Mouse (Mus musculus) midbrain, embryonic 14.5 days (tissue): ENCODE results near the gene Podxl2. TPM values are rescaled to one million over a fixed set of nuclear protein-coding genes. Genes with fewer than 3 reads are reported as not detected.

Experiments used
- ATAC-seq: fragments of 200-750 bp; cut with Nextera tagmentation; 2 replicates; pipeline ENCODE4 v1.8.0; 2017; ENCODE audit warnings: moderate number of reproducible peaks, moderate library complexity; ENCODE audit not compliant: low FRiP score, low TSS enrichment
- DNase-seq: peaks from one replicate; pipeline ENCODE4 v3.0.0-alpha.2; 2015
- H3K27ac ChIP-seq: fragments of 300-500 bp; sonication (generic); replicated peaks from 2 replicates; pipeline ENCODE4 v1.5.1; 2014; ENCODE audit warnings: mild to moderate bottlenecking, low read depth, low read length, moderate library complexity
- H3K27me3 ChIP-seq: fragments of 300-500 bp; sonication (generic); 2 replicates; pipeline ENCODE4 v1.6.1; 2014; ENCODE audit warnings: low read length, control low read depth, mixed read lengths; ENCODE audit not compliant: control insufficient read depth, insufficient read depth
- H3K36me3 ChIP-seq: fragments of 300-500 bp; sonication (generic); 2 replicates; pipeline ENCODE4 v1.6.1; 2014; ENCODE audit warnings: low read length, control low read depth; ENCODE audit not compliant: control insufficient read depth, insufficient read depth
- H3K4me1 ChIP-seq: fragments of 300-500 bp; sonication (generic); 2 replicates; pipeline ENCODE4 v1.6.1; 2014; ENCODE audit warnings: mild to moderate bottlenecking, antibody characterized with exemption, low read length, control low read depth; ENCODE audit not compliant: control insufficient read depth, insufficient read depth
- H3K4me2 ChIP-seq: fragments of 300-500 bp; sonication (generic); 2 replicates; pipeline ENCODE4 v1.6.1; 2014; ENCODE audit warnings: mild to moderate bottlenecking, low read length, moderate library complexity
- H3K4me3 ChIP-seq: fragments of 300-500 bp; sonication (generic); replicated peaks from 2 replicates; pipeline ENCODE4 v1.5.1; 2014; ENCODE audit warnings: low read depth, low read length
- H3K9ac ChIP-seq: fragments of 300-500 bp; sonication (generic); replicated peaks from 2 replicates; pipeline ENCODE4 v1.6.1; 2014; ENCODE audit warnings: mild to moderate bottlenecking, low read length, moderate library complexity
- H3K9me3 ChIP-seq: fragments of 300-500 bp; sonication (generic); 2 replicates; pipeline ENCODE4 v1.6.1; 2016; ENCODE audit warnings: low read length, control low read depth, mixed read lengths; ENCODE audit not compliant: control insufficient read depth
- WGBS: fragments of 180-500 bp; shearing (Covaris S2); extraction: QIAGEN DNeasy Blood & Tissue Kit; methylation state at CpG from one replicate; pipeline ENCODE4 v1.1.7; 2014; 5-methylcytosine and 5-hydroxymethylcytosine counted together
- polyA plus RNA-seq: library from polyadenylated mRNA; unstranded; fragments of >200 nt; fragmentation: Nextera tagmentation; extraction: Ambion mirVana; gene quantifications from 2 replicates; pipeline ENCODE4 v1.2.1, GENCODE M21; 2014

The Podxl2 gene
- polyA plus RNA-seq, 1 experiment from 2014 or later = 525 TPM

- no peaks in the 10 kb centered on the region for H3K9me3 ChIP-seq
- H3K4me3 ChIP-seq = no peak overlapping the region
- no peak for ATAC-seq
- WGBS = 22% methylated on average over 16 of the region's 16 CpGs
- no peak overlapping the region for H3K27ac ChIP-seq
- H3K27me3 ChIP-seq = no peaks in the 10 kb centered on the region
- peak; percentile 86 for DNase-seq
- peaks cover 16% of the 10 kb centered on the region for H3K4me1 ChIP-seq
- peaks cover 22% of the 10 kb centered on the region for H3K36me3 ChIP-seq
- H3K4me2 ChIP-seq = peak overlapping the region; percentile 33
- no peak overlapping the region for H3K9ac ChIP-seq
Observed at GRCm38 (mm10) chr6:88906369-88907108, 31.7 kb upstream of the Podxl2 start.

DNA sequence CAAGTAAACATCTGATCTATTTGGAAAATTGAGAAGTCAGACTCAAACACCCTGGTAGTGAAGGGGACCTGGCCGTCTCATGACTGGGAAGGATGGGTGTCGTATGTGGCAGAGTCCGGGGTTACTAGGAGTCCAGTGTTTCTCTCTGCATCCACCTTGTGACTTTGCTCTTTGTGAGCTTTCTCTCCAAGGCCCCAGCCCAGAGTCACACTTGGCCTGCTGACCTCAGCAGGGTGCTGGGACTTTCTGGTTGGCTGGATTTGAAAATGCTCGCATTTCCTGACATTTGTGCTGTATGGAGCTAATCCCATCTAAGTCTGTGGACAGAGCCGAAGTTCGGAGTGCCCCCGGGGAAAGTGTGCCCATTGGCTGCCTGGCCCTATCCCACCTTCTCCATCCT lies 30.2 kb upstream of the Podxl2 start:
- WGBS = 71% methylated on average over 7 of the region's 7 CpGs
- Histone ChIP-seq H3K27ac (no peak overlapping the region), H3K4me3 (no peak overlapping the region), H3K4me1 (peaks cover 20% of the 10 kb centered on the region), H3K9me3 (no peaks in the 10 kb centered on the region), H3K27me3 (no peaks in the 10 kb centered on the region), H3K4me2 (no peak overlapping the region), H3K9ac (no peak overlapping the region), H3K36me3 (peaks cover 9% of the 10 kb centered on the region)
- DNase-seq = no peak
- no peak for ATAC-seq

DNA sequence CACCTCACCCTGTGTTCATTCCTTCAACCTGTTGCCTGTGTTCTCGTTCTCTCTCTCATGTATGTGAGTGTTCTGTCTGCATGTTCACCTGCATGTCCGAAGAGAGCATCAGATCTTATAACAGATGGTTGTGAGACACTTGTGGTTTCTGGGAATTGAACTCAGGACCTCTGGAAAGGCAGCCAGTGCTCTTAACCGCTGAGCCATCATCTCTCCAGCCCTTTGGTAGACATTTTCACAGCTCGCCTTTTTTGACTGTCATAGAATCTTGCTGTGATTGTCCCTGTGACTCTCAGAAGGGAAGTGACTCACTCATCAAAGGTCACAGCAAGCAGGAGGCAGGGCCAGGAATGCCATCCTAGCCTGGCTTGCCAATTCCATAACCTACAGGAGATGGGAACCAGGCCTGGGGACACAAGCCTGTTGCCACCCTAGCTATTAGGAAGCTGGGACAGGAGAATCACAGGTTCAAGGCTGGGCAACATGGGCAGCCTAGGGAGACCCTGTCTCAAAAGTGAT lies 29.7 kb upstream of the Podxl2 start:
- DNase-seq (no peak), ATAC-seq (no peak)
- no peaks in the 10 kb centered on the region for H3K27me3 ChIP-seq
- no peak overlapping the region for H3K4me2 ChIP-seq
- no peak overlapping the region for H3K9ac ChIP-seq
- WGBS = 93% methylated on average over 4 of the region's 4 CpGs
- H3K4me3 ChIP-seq = no peak overlapping the region
- no peak overlapping the region for H3K27ac ChIP-seq
- no peaks in the 10 kb centered on the region for H3K9me3 ChIP-seq
- H3K36me3 ChIP-seq = peaks cover 4% of the 10 kb centered on the region; the same call in 1 of the 2 replicates
- peaks cover 20% of the 10 kb centered on the region for H3K4me1 ChIP-seq

- peak overlapping the region; percentile 95 for H3K4me2 ChIP-seq
- WGBS = 84% methylated on average over 5 of the region's 5 CpGs
Observed at GRCm38 (mm10) chr6:88903708-88904107, 28.9 kb upstream of the Podxl2 start.

DNA sequence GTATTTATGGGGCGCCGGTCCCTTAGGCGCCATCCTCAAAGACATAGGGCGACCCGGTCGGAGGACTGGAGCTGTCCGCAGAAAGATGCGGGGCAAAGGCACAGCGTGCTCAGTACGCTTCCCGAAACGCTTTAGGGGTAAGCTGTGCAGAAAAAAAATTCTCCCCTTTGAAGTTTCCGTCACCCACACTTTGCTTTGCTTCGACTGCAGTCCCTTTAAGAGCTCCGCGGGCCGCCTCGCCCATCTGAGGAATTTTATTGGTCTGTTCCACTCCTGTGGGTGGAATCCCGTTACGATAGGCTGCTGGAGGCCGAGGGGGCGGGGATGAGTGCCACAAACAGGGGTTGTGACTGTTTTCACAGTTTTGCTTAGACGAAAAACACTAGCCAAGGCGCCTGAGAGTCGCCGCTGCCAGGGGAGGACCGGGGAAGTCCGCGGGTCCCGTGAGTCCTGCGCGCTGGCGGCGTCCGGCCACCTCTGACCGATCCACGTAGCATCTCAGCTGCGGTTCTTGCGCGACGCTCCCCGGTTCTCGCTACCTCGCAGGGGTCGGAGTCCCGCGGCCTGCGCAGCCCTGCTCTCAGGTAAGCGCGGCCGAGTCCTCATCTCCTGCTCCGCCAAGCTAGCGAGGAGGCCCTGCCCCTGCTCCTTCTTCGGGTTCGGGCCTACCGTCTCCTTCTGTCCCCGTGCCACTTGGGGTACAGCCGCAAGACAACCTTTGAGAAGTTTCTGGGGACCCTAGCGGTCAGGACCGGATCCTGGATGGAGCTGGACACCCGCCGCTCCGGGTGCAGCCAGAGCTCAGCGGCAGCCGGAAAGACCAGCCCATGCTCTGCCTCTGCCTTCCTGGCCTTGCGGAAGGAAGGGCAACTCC lies 27.3 kb upstream of the Podxl2 start, which contains the start of gene Tpra1:
TSS of gene Tpra1 (plus strand) at position 305 of the 874 bp plus-strand sequence.
- Histone ChIP-seq H3K9me3 (no peaks in the 10 kb centered on the region), H3K36me3 (no peaks in the 10 kb centered on the region), H3K4me2 (peak within 1 kb of the TSS; percentile 95), H3K4me1 (peaks cover 24% of the 10 kb centered on the region), H3K4me3 (peak within 1 kb of the TSS; percentile 76), H3K27me3 (no peaks in the 10 kb centered on the region), H3K27ac (peak within 1 kb of the TSS; percentile 84), H3K9ac (peak within 1 kb of the TSS; percentile 83)
- WGBS = under 1% methylated on average over 66 of the region's 66 CpGs
- DNase-seq = peak; percentile 98
- ATAC-seq = peak; percentile 90

More at GRCm38 (mm10) chr6:88903708-88904107, 28.9 kb upstream of the Podxl2 start:
- Histone ChIP-seq H3K9ac (no peak overlapping the region; the same call in 1 of the 2 replicates), H3K27ac (no peak overlapping the region), H3K27me3 (no peaks in the 10 kb centered on the region), H3K36me3 (no peaks in the 10 kb centered on the region), H3K4me3 (peak overlapping the region; percentile 76; the same call in 1 of the 2 replicates), H3K4me1 (peaks cover 20% of the 10 kb centered on the region), H3K9me3 (no peaks in the 10 kb centered on the region)
- ATAC-seq (no peak), DNase-seq (no peak)

DNA sequence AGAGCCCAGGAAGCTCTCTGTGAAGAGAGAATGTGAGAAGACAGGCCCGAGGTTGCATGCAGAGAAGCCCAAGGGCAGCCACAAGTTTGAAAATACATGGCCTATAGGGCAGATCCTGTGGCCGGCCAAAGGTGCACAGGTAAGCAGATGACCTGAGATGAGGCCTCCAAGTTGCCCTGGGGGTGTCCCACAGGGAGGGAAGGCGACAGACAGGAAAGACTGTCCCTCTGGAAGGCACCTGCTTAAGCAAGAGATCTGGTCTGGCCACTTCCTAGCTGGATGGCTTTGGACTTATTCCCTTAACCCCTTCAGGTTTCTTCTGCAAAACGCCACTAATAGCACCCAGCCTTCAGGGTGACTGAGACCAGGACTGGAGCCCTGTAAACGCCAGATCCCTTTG lies 26.6 kb upstream of the Podxl2 start:
- peak overlapping the region; percentile 66 for H3K27ac ChIP-seq
- no peak for ATAC-seq
- H3K9ac ChIP-seq = peak overlapping the region; percentile 57
- H3K27me3 ChIP-seq = no peaks in the 10 kb centered on the region
- peaks cover 24% of the 10 kb centered on the region for H3K4me1 ChIP-seq
- H3K4me3 ChIP-seq = peak overlapping the region; percentile 76
- no peaks in the 10 kb centered on the region for H3K36me3 ChIP-seq
- H3K4me2 ChIP-seq = peak overlapping the region; percentile 95
- H3K9me3 ChIP-seq = no peaks in the 10 kb centered on the region
- WGBS = 11% methylated on average over 5 of the region's 5 CpGs
- peak; percentile 44 for DNase-seq

DNA sequence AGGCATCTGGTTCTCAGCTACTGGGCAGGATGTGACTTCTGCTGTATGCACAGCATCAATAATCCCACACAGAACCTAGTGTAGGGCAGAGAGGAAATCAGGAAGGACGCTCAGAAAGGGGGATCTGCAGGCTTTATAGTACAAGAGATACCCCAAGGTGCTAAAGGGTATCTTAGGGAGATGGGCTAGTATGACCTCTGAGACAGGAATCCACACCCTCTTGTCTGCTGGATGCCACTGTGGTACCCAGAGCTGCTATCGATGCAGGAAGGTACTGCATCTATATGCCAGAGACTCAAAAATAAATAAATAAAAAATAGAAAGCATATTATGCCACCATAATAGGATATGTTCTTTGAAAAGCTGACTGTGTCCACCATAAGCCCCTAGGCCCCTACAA lies 24.8 kb upstream of the Podxl2 start:
- peaks cover 24% of the 10 kb centered on the region for H3K4me1 ChIP-seq
- H3K9me3 ChIP-seq = no peaks in the 10 kb centered on the region
- no peak overlapping the region for H3K27ac ChIP-seq
- ATAC-seq (no peak), DNase-seq (no peak)
- no peak overlapping the region for H3K4me2 ChIP-seq
- WGBS = 91% methylated on average over 2 of the region's 2 CpGs
- H3K27me3 ChIP-seq = no peaks in the 10 kb centered on the region
- no peak overlapping the region for H3K4me3 ChIP-seq
- H3K9ac ChIP-seq = no peak overlapping the region
- H3K36me3 ChIP-seq = 0 out of 2 replicates have a peak, but pooled peaks cover 2% of the 10 kb centered on the region

DNA sequence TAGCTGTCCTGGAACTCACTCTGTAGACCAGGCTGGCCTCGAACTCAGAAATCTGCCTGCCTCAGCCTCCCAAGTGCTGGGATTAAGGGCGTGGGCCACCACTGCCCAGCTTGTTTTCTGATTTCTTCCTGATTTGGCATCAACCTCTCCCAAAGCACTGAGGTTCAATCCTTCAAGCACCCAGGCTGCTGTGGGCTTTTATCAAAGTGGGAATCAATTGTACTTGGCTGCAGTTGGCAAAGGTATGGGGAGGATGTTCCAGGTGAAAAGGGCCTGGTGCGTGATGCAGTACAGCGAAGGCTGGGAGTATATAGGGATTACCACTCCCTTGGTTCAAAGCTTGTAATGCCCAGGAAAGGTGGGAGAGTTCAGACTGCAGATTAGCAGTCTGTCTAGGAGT lies 24.2 kb upstream of the Podxl2 start:
- no peak for DNase-seq
- 57% methylated on average over 4 of the region's 4 CpGs for WGBS

More for the DNA sequence above, 24.2 kb upstream of the Podxl2 start:
- peaks cover 23% of the 10 kb centered on the region for H3K4me1 ChIP-seq
- no peak overlapping the region for H3K27ac ChIP-seq
- no peak for ATAC-seq
- H3K27me3 ChIP-seq = no peaks in the 10 kb centered on the region
- 0 out of 2 replicates have a peak, but pooled peaks cover 4% of the 10 kb centered on the region for H3K36me3 ChIP-seq
- peak overlapping the region; percentile 93 for H3K4me2 ChIP-seq
- H3K9me3 ChIP-seq = no peaks in the 10 kb centered on the region
- no peak overlapping the region for H3K4me3 ChIP-seq
- no peak overlapping the region for H3K9ac ChIP-seq
